Mouse (Mus musculus): ENCODE measurements around the gene Atp6v0d1. TPM values are rescaled to one million over a fixed set of nuclear protein-coding genes. Genes with fewer than 3 reads are reported as not detected.
A peak's percentile ranks its signal among the peaks of the same experiment; 100 is the strongest.

Atp6v0d1 gene
- polyA plus RNA-seq, 1 experiment from 2014 or later: 96.2 TPM

DNA sequence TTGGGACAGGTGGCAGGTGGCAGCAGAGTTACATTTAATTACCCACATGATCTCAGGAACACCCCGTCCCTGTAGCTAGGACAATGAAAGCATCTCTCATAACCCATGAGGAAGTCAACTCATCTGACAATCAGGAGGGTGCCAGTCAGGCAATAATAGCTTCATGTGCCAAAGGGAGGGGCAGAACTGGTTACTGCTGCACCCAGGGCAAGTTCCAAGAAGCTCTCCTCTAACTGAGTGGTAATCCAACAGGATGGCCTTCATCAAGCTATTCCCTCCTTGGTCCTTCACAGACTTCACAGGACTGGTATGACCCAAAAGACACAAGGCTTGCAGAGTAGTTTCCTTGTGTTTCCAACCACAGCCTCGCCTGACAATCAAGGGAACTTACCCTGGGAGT, 15.8 kb downstream of the Atp6v0d1 start:
- TF ChIP-seq CTCF (IDR thresholded peaks at IDR 0.05; ENCODE audit: low read depth) (no peak), EP300 (optimal IDR thresholded peaks at IDR 0.05) (no peak)
- Histone ChIP-seq H3K27ac (replicated peaks) (no peak overlapping the region), H3K4me2 (replicated peaks; ENCODE audit: low read depth) (no peak overlapping the region), H3K27me3 (ENCODE audit: control insufficient read depth, insufficient read depth, low read length) (no peaks in the 10 kb centered on the region), H3K4me3 (ENCODE audit: low read depth, low read length) (no peak overlapping the region), H3K9me3 (ENCODE audit: control insufficient read depth, low read length) (no peaks in the 10 kb centered on the region), H3K36me3 (ENCODE audit: control insufficient read depth, insufficient read depth, low read length) (no peaks in the 10 kb centered on the region), H3K9ac (ENCODE audit: low read length) (no peak overlapping the region), H3K4me1 (replicated peaks; ENCODE audit: control insufficient read depth, insufficient read depth) (no peaks in the 10 kb centered on the region)
- ATAC-seq (ENCODE audit: low FRiP score, low TSS enrichment) (peak; percentile 30; the same call in 1 of the 2 replicates), DNase-seq (ENCODE audit: low spot score) (no peak)
- 64% methylated on average over 2 of the region's 2 CpGs for WGBS

DNA sequence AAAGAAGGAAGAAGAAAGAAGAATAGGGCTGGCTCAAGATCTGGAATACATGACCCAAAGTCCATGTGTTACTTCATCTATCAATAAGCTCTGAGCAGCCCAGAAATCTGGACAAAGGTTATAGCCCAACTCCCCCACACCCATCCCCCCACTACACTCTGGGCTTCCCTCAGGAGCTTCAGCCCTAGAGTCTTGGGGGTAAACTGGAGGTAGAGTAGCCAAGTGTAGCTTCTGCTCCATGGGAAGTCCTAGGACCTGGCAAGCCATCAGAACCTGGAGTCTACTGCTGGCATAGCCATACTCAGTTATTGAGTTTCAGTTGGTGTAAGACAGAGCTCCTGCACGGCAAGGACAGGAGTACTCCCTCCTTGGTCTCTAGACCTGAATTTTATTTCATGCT, 16.3 kb downstream of the Atp6v0d1 start:
- Histone ChIP-seq H3K27me3 (ENCODE audit: control insufficient read depth, insufficient read depth, low read length) (no peaks in the 10 kb centered on the region), H3K9me3 (ENCODE audit: control insufficient read depth, low read length) (no peaks in the 10 kb centered on the region), H3K9ac (ENCODE audit: low read length) (no peak overlapping the region), H3K4me2 (replicated peaks; ENCODE audit: low read depth) (no peak overlapping the region), H3K36me3 (ENCODE audit: control insufficient read depth, insufficient read depth, low read length) (no peaks in the 10 kb centered on the region), H3K4me1 (replicated peaks; ENCODE audit: control insufficient read depth, insufficient read depth) (no peaks in the 10 kb centered on the region), H3K4me3 (ENCODE audit: low read depth, low read length) (no peak overlapping the region), H3K27ac (replicated peaks) (no peak overlapping the region)
- DNase-seq (ENCODE audit: low spot score) (no peak), ATAC-seq (ENCODE audit: low FRiP score, low TSS enrichment) (no peak)
- WGBS: 82% methylated on average over 1 of the region's 1 CpGs
- TF ChIP-seq EP300 (optimal IDR thresholded peaks at IDR 0.05) (no peak), CTCF (IDR thresholded peaks at IDR 0.05; ENCODE audit: low read depth) (no peak)

DNA sequence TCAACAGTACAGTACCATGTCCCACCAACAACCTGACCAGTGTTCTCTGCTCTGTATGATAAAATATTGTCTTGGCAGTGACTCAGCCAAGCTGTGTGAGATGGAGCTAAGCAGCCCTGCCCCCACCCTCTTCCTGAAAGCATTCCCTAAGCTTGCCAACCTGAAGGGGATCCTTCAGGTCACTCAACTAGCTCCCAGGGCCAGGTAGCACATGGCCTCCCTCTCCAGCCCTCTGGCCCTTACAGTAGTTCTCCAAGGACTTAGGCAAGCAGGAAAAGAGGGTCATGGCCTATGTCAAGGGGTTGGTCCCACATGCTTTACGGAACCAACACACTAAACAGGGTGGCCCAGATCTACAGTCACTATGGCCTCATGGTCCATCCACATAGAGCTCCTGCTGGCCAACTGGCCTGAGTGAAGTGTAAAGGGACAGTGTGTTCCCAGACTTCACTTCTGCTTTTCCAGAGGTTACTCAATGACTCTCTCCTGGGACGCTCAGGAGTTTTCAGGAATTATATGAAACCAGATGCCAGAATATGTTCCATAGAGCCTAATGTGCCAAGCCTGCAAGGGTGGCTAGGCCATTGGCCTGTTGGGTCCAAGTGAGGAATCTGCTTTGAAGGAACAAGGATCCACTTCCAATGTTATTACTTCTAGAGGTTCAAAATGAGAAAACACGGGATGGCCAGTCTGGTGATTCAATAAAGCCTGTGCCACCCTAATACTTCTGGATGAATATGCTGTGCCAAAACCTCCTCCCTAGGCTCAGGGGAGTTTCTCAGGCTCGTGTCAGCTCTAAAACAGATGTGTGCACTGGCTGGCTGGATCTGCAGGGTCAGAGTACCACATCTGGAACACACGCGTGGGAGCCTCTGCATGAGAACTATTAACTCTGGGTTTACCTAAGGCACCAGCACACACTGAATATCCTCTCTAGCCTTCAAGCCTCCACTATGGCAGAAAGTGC, 19.2 kb downstream of the Atp6v0d1 start:
- ATAC-seq (ENCODE audit: low FRiP score, low TSS enrichment): 0 out of 2 replicates have a peak, but pooled peaks have one; percentile 43
- no peak overlapping the region for H3K4me3 ChIP-seq (ENCODE audit: low read depth, low read length)
- H3K27ac ChIP-seq (replicated peaks): no peak overlapping the region
- DNase-seq (ENCODE audit: low spot score): no peak
- H3K27me3 ChIP-seq (ENCODE audit: control insufficient read depth, insufficient read depth, low read length): no peaks in the 10 kb centered on the region
- 67% methylated on average over 6 of the region's 6 CpGs for WGBS
- H3K4me1 ChIP-seq (replicated peaks; ENCODE audit: control insufficient read depth, insufficient read depth): no peaks in the 10 kb centered on the region
- no peak overlapping the region for H3K9ac ChIP-seq (ENCODE audit: low read length)
- no peaks in the 10 kb centered on the region for H3K9me3 ChIP-seq (ENCODE audit: control insufficient read depth, low read length)
- H3K36me3 ChIP-seq (ENCODE audit: control insufficient read depth, insufficient read depth, low read length): no peaks in the 10 kb centered on the region
- TF ChIP-seq EP300 (optimal IDR thresholded peaks at IDR 0.05): no peak
- TF ChIP-seq CTCF (IDR thresholded peaks at IDR 0.05; ENCODE audit: low read depth): no peak
- H3K4me2 ChIP-seq (replicated peaks; ENCODE audit: low read depth): no peak overlapping the region

DNA sequence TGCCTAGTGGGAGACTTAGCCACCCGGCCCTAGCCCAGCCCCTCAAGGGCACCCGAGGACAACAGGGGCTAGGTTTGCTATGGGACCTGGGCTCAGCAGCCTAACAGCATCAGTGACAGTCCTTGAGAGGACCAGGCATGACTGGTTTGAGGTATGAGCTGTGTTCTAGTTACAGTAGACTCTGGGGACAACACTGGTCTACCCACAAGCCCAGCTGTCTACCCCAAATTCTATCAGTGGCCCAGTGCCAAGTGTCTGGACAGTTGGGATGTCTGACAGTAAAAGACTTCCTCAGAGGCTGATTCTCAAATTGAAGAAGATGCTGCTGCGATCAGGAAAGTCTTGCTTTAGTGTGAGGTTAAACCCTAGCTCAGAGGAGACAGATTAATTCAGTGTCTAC, 20.6 kb downstream of the Atp6v0d1 start:
- WGBS: 72% methylated on average over 3 of the region's 3 CpGs
- H3K27ac ChIP-seq (replicated peaks): peak overlapping the region; percentile 61; the same call in 1 of the 2 replicates
- H3K36me3 ChIP-seq (ENCODE audit: control insufficient read depth, insufficient read depth, low read length): no peaks in the 10 kb centered on the region
- H3K4me1 ChIP-seq (replicated peaks; ENCODE audit: control insufficient read depth, insufficient read depth): no peaks in the 10 kb centered on the region
- H3K27me3 ChIP-seq (ENCODE audit: control insufficient read depth, insufficient read depth, low read length): no peaks in the 10 kb centered on the region
- H3K9ac ChIP-seq (ENCODE audit: low read length): no peak overlapping the region
- H3K4me3 ChIP-seq (ENCODE audit: low read depth, low read length): no peak overlapping the region
- H3K4me2 ChIP-seq (replicated peaks; ENCODE audit: low read depth): no peak overlapping the region
- H3K9me3 ChIP-seq (ENCODE audit: control insufficient read depth, low read length): no peaks in the 10 kb centered on the region
- DNase-seq (ENCODE audit: low spot score): no peak
- no peak for ATAC-seq (ENCODE audit: low FRiP score, low TSS enrichment)
- TF ChIP-seq CTCF (IDR thresholded peaks at IDR 0.05; ENCODE audit: low read depth) (no peak), EP300 (optimal IDR thresholded peaks at IDR 0.05) (no peak)

DNA sequence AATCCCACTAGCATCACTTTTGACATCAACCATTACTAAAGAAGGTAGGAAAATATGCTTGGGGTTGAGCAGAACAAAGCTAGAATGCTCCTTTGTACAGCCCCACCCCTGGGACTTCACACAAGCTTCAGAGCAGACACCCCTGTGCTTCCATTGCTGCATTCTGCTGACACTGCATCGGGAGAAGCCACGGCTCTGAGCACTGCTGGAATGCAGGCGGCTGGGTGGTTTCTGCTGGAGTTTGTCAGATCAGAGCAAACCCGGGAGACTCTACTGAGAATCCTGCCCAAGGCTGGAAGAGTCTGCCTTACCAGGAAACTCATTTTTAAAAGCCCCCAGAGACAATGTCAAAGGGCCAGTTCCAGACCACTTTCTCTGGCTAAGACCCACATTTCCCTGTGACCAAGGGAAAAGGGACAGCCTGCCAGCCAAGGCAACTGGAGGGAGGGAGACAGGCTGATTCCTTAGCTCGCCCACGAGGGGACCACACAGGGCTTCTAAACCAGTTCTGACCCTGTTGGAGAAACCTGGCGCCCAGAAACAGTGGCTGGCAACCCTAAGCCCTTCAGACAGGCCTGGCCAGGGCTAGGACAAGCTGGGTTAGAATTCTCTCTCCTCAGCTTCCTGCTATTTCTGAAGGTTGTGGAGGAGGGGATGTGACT, 21.2 kb downstream of the Atp6v0d1 start:
- Histone ChIP-seq H3K27ac (replicated peaks) (peak overlapping the region; percentile 61; the same call in 1 of the 2 replicates), H3K36me3 (ENCODE audit: control insufficient read depth, insufficient read depth, low read length) (no peaks in the 10 kb centered on the region), H3K4me3 (ENCODE audit: low read depth, low read length) (no peak overlapping the region), H3K9ac (ENCODE audit: low read length) (no peak overlapping the region), H3K4me1 (replicated peaks; ENCODE audit: control insufficient read depth, insufficient read depth) (no peaks in the 10 kb centered on the region), H3K9me3 (ENCODE audit: control insufficient read depth, low read length) (no peaks in the 10 kb centered on the region), H3K4me2 (replicated peaks; ENCODE audit: low read depth) (no peak overlapping the region), H3K27me3 (ENCODE audit: control insufficient read depth, insufficient read depth, low read length) (no peaks in the 10 kb centered on the region)
- DNase-seq (ENCODE audit: low spot score) (no peak), ATAC-seq (ENCODE audit: low FRiP score, low TSS enrichment) (no peak)
- 42% methylated on average over 7 of the region's 7 CpGs for WGBS
- TF ChIP-seq CTCF (IDR thresholded peaks at IDR 0.05; ENCODE audit: low read depth): no peak
- no peak for TF ChIP-seq EP300 (optimal IDR thresholded peaks at IDR 0.05)
